Mouse (Mus musculus): ENCODE results near the gene Ctso.

DNA sequence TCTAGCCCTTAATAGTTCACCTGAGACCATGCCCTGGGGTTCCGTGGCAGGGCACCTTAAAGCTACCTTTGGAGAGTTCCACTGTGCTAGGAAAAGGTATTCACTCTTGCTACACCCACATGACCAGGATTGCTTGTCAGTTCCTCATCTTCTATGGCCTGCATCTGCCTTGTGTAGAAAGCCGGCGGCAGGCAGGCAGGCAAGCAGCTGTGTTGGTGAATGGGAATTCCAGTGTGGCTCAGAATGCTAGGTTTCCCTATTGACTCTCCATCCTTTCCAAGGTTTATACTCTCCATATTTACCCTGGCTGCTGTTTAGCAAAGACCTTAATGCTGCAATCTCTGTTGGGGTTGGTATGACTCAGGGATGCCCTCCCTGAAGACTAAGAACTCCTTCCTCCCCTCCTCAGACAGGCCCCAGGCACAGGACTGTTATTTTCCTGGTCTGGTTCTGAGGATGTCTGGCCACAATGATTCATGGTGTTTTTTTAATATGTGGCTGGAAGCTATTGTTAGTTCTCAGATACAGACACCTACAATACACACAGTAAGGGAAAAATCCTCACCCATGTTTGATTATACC is 15.0 kb upstream of the Ctso start:
- TF ChIP-seq CTCF (IDR thresholded peaks at IDR 0.05) (no peak), EP300 (IDR thresholded peaks at IDR 0.05) (no peak)

Measured in lung, postnatal 0 days (tissue).